Mouse (Mus musculus) adrenal gland, postnatal 36 days (tissue): ENCODE results near the gene Mdfic. TPM values are rescaled to one million over a fixed set of nuclear protein-coding genes. Genes with fewer than 3 reads are reported as not detected.

Experiments used
- DNase-seq, 2 experiments: peaks; one replicate each; pipeline ENCODE4 v3.0.0; 2021; ENCODE audit warnings: mixed read lengths in 1 of 2
- total RNA-seq, 2 experiments: library from RNA; stranded (reverse); gene quantifications; 2 replicates each; pipeline ENCODE4 v1.2.3; 2021

Gene Mdfic
- total RNA-seq, 2 experiments from 2014 or later = 55.2 to 71.3 TPM

DNA sequence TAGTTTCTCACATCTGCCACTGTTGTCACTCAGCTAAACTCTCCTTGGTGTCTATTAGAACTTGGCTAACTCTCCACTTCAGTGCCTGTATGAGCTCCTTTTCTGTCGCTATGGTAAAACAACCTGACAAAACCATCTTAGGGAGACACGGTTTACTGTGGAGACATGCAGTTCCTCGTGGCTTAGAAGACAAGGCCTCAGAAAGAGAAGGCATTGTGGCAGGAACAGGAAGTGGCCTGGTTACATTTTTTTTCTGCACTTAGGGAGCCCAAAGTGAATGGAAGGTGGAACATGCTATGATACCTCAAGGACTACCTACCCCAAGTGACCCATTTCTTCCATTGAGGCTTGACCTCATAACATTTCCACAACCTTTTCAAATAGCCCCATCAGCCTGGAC, 18.7 kb downstream of the Mdfic start:
- no peak for DNase-seq

DNA sequence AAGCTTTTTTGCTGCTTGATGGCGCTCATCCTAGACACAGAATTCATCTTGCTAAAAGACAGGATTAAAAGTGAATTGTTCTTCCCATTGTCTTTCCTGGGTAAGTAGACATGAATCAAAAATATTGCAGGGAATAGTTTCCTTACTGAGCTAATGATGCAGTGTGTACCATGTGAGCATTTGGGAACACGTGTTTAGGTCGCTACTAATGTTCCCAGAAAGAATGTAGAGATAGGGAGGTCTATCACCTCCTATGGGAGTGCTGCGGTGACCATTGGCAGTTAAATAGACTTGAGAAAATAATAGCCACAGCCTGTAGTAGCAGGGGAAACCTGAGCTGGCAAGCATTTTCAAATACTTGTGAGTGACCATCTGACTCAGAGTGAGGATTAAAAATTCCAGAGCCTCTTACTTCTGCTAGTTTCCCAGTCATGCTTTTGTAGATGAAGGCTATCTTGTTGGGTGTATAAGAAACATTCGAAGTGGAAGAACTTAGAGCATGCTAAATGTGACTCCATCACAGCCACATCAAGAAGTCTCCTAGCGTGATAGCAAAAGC, 22.2 kb downstream of the Mdfic start:
- DNase-seq = no peak

DNA sequence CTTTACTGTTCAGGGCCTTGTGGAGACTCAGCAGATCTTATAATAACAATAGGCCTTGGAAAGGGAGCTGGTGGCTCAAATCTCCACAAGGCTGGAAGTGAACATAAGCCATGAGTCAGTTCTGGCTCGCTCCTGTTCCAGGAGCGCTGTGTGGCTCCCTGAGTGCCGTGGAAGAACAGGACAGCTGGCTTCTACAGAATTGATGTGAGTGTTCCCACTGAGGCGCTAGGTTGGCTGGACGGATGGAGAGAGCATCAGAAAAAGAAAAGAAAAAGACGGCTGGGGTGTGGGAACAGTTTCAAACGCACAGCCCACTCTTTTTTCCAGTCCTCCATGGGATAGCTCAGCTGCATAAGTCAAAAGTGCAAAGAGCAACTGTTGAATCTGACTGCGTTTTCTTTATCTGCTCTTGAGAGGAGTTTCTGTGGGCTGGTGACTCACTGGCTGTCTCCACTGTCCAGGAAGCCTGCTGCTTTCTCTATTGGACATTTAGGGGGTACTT, 22.9 kb downstream of the Mdfic start:
- peak; percentile 43 to 50 for DNase-seq

DNA sequence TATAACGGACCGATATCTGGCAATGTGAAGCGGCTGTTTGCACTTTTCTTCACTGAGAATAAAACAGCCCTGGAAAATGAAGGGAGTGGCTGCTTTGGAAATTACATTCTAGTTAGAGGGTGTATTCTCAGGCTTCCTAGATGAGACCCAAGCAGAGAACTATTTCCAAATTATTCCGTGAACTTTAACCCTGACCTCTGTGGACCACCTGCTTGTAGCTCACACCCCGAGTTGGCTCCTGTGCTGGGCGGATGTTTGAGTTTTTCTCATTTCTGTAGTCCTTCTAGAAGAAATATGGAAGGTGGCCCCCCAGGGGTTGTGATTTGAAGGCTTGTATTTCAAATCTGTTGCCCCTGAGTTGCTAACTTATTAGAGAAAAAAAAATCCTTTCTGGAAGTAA, 23.3 kb downstream of the Mdfic start:
- no peak for DNase-seq

DNA sequence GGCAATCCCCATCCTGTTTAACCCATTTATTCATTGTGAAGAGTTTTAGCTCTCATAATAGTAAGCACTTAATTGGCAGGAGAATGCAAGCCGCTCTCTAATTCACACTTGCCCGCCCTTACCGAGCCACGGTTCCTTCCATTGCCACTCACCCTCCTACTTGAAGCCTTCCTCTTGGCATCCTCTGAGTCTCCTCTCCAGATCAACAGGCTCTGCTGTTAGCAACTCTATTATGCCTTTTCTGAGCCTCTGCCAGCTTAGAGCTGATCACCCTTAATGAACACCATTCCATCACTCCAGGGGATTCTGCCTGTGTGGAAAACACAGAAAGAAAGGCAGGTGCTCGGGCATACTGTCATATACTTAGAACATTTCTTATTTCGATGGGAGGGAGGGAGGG, 24.9 kb downstream of the Mdfic start:
- no peak for DNase-seq

DNA sequence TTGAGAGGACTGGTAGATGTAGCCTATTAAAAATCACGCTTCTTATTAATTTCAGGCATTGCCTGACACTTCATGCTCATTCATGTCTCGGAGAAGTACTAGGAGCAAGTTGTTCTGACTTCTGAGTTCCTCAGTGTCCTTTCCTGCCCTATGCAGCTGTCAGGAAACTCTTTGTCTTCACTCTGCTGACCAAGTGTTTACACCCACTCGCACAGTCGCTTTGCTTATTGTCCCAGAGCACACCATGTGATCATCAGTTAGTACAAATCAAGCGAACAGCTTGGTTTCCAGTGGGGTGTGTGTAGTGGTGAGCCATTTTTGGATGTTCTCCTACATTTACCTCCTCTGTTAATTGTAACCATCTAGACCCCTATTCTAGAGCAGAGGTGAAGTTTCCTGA, 25.4 kb downstream of the Mdfic start:
- no peak for DNase-seq

DNA sequence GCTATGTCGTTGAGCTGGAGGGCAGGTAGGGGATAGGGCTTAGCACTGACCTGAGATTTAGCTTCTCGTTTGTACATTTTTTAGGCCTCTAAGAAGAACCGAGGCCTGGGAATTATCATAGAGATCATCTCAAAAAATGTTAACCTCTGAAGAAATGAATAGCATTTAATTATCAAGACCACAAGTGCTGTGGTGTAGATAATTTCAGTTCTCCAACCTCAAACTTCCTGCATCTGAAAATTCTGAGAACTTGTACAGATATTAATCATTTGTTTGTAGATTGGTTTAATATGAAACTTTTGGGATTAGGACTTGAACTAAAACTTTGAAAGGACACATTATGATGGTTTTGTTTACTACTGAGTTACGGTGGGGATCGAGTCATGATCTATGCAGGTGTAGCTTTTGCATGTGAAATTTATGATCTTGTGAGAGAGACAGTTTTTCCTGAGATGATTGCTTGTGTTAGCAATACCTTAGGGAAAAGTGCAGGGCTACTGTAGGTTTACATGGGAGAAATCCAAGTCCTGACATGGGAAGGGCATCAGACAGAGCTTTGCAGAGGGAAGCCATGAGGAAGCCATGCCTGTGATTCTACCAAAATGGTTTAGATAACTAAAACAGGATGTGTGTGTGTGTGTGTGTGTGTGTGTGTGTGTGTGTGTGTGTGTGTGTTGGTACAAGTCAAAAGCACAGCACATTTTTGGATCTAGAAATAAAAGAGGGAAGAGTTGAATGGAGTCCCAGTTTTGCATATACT, 27.1 kb downstream of the Mdfic start:
- no peak for DNase-seq

DNA sequence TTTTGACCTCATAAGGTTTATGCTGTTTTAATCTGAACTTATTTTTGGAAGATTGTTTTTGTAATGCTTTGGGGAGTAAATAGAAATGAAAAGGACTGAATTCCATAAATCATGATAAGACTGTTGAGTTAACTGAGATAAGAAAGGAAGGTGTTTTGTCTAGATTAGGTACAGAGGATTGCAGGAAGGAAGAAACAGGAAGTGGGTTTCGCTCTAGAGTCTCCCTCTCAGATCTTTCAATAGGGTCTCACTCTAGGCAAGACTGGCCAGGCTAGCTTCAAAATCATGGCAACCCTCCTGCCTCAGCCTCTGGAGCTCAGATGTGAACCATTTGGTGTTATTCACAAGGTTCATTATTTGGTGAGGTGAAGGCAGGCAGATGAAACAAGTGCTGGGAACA, 27.8 kb downstream of the Mdfic start:
- DNase-seq = no peak

DNA sequence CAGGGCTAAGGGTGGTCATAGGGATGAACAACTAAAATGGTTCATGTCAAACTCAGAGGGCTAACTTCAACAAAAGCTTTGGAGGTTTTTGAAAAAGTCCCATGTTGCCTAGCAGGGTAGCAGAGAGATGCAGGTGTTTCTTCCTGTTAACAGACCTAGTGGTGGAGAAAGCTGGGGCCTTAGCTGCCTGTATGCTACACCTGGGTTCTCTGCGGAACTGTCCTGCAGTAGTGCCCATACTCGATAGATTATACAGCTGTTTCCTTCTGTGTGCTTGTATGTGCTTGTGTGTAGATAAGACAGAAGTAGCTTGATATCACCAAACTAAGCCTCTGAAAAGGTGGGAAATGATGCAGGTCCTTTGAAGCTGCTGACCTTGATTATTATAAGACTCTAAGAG, 28.5 kb downstream of the Mdfic start:
- no peak for DNase-seq

DNA sequence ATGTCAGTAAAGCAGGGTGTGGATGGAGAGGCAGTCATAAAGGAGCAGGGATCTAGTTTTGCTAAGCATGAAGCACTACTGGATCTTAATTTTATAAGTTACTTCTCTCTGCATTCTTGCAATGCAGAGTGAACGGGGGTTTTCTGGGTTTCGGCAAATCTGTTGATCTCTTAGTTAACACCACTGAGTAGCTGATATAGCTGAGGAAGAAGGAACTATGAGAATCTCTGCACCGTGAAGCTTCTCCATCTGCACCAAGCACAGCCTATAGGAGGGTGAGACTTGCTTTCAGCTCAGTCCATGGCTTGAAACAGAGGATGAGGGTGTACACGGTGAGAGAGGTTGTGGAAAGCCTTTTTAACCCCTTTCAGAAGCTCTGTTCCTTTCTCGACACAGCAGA, 29.6 kb downstream of the Mdfic start:
- DNase-seq = no peak

DNA sequence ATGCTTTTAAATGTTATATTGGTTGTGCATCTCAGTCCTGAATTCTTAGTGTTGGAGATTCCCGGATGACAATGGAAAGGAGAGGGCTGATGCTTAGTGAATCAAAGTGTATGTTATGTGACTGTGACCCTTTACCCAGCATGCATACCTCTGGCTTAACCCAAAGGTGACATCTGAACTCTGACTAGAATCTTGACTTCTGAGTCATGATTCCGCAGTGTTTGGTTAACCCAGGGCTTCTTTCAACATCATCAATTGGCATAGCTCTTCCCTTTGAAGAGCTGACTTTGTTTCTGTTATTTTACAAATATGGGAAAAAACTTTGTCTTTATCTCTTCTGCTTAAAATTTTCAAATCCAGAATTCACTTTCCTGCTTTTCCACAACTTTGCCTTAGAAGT, 30.9 kb downstream of the Mdfic start:
- DNase-seq = no peak

DNA sequence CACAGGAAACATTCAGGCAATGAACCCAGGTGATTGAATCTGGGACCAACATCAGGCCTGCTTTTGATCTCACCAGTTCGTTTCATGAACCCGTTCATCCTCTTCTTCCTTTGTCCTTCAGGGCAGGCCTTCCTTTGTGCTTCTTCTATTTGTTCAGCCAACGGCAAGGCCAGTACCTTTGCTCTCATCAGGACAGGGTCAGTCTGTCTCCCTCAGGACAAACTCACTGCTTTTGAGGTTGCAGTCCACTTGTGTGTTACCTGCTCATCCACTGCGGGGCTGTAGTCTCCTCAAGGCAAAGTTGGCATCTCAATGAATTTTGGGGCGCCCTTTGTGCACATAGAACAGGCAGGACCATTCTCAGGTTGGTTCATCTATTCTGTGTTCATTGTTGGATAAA, 31.7 kb downstream of the Mdfic start:
- DNase-seq = no peak

DNA sequence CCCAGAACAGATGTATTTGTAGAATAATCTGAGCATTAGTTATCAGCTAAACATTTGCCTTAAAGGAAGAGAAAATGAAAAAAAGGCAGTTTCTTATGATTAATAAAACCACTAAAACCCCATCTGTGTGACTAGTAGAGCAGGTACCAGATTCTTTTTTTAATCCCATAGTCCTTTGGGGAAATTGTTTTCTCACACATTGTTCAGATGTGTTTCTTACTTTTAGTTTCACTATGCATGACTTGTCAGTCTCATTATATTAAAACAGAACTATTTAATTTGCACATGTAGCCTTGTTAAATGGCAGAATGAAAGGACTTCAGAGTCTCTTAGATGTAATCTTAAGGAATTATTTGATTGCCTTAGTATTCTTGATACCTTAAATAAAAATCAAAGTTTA, 32.7 kb downstream of the Mdfic start:
- no peak for DNase-seq

DNA sequence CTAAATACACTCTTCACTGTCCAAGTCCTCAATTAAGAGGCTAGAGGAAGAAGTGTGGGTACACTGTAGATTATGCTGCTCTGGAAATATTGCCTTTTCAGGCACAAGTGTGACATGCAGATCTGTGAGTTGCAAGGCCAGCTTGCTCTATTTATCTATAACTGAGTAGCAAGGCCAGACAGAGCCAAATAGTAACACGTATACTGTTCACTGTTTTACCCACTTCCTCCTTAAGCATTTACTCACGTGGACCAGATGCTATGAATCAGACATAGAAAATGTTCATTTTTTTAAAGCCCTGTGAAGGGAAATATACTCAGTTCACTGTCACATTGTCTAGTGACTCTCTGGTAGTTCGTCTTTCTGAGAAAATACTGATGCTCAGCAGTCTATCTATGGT, 37.9 kb downstream of the Mdfic start:
- DNase-seq = no peak

DNA sequence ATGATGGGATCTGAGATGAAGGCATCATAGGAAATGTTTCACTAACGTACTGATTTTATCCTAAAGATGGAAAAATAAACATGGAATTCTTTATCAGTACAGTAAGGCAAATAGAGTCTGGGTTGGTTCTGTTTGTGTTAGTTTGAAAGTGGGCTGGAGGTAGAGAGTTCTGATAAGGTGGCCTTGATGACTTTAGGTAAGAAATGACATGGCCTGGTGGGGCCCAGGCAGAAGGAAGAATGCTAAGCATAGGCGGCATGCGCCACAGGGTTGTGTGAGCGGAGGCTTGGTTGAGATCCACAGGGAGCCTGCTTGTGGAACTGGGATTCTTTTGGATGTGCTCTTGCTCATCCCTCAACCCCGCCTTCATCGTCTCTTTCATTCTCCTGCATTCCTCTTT, 40.3 kb downstream of the Mdfic start:
- no peak for DNase-seq

DNA sequence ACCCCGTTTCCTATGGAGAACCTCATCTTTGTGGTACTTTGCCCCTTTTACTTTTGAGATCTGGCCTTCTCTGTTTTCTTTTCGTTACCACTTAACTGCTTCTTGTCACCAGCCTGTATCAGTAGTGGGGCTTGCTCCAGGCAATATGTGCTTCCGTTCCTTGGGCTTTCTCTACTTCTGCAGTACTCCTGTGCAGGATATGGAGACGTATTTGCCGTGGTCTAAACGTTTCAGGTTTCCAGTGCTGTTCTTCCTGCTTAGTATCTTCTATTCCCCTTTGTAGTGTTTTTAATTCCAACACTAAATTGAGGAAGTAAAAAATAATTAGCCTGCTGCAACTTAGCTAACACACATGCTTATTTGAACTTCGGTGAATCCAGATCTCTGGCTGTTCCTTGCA, 43.6 kb downstream of the Mdfic start:
- no peak for DNase-seq

DNA sequence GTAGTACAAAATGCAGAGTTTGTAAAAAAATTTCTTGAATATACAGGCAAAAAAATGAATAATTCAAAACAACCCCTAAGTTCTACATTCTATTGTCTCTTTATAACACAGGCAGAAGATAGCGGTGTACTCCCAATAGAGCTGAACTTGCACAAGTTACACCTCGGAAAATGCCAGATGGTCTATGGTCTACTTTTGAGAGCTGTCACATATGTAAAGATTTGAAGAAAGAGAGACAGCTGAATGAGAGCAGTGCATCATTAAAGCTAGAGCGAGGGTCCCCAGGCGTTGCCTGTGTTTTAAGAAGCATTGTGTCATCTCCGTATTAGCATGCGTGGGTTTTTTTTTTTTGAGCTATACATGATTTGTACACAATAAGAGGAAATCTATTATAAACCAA, 47.0 kb downstream of the Mdfic start:
- no peak for DNase-seq

DNA sequence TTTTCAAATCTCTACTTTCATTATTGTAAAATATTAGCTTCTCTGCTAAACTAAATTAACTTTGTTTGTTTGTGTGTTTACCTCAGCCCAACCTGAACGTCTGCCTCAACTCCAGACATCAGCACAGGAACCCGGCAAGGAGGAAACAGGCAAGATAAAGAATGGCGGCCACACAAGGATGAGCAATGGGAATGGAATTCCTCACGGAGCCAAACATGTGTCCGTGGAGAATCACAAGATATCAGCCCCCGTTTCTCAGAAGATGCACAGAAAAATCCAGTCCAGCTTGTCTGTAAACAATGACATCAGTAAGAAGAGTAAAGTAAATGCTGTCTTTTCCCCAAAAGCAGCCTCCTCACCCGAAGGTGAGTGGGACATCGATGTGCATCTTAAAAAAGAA, 49.7 kb downstream of the Mdfic start:
- no peak for DNase-seq

DNA sequence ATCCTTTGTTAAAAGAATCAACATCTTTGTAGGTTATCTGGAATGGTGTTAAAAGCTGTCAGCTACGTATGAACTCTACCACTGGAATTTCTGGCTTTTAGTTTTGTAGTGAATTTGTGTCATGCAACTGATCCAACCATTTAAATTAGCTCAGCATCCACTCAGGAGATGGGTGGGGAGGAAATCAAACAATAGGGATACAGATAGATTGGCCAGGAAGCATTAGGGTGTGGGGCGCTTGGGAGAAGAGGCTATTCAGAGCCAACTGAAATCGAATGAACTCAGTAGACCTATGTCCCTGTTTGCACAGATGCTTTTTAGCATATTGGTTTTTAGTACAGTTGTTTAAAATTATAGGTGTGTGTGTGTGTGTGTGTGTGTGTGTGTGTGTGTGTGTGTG, 56.6 kb downstream of the Mdfic start:
- DNase-seq = no peak

DNA sequence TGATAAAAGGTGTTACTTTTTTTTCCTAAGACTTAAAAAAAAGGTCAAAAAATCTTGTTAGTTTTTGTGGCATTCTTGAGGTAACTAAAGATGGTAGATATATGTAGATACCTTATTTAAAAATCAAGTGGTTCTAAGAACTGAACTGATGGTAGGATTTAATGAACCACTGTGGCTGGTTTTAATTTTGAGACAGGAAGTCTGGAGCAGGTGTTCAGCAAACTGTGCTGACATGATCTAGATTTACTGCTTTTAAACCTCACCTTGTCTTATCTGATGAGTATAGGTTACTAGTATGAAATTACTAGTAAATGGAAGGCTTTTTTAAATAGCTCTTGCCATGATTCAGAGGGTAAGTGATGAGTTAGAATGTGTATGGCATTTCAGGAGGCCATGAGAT, 59.7 kb downstream of the Mdfic start:
- DNase-seq = no peak

DNA sequence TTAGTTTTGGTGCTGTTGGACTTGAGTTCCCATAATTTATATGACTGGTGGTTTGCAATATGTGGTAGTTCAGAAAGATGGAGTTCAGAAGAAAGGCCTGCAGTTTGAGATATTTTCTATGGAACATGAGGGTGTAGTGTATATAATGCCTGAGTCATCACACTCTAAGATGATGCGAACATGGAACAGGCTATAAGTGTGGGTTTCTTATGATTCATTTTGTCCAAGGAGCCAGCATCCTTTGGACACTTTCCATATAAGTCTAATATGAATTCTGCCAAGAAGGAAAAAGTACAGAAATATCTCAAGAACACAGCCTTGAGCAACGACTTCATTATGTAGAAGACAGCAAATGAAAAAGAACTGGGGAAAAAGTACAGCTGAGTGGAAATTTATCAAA, 60.2 kb downstream of the Mdfic start:
- DNase-seq = no peak

DNA sequence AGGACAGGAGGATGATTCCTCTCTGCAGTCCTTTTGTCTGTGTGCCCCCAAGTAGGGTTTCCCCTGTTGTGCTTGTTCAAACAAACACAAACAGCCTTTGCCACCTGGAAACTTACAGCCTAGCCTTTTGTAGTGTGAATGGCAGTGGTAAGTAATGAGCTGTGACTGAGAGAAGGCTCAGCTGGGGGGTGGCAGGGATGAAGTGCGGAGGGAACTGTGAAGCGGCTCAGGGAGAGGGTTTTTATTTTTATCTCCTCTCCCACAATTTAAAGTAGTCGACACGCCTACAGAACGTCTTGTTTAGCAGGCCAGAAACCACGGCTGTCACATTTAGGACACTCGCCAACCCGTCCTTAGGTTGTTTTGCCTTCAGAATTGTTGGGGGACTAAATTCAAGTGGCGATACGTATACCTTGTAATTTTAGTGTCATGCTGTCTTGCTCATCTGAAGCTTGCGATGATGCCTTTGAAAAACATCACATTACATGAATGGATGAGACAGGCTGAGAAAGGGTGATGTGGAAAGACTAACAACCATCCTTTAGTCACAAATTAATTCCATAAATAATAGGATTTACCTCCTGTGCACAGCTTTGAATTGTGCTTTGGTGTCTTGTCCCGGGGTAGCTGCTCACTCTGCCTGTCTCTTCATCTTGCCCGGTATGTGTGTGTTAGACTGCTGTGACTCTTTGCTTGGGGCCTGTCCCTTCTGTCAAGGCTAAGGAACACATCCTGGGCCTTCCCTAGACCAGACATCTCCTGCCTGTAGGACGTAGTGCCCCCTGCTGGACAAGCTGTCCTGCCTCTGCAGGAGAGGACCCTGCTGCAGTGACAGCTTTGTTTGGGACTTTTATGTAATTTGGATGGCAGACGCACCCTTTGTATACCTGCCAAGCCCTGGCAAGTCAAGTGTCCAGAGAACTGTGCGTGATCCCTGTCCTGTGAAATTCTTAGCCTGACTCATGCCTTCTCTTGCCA, 69.4 kb downstream of the Mdfic start:
- DNase-seq = peak; percentile 86 to 92
